Mouse (Mus musculus): ENCODE results near the gene Stk32b. TPM values are rescaled to one million over a fixed set of nuclear protein-coding genes. Genes with fewer than 3 reads are reported as not detected.

Stk32b gene
- total and polyA plus RNA-seq, 3 experiments = 0.05 TPM; not detected in 2

DNA sequence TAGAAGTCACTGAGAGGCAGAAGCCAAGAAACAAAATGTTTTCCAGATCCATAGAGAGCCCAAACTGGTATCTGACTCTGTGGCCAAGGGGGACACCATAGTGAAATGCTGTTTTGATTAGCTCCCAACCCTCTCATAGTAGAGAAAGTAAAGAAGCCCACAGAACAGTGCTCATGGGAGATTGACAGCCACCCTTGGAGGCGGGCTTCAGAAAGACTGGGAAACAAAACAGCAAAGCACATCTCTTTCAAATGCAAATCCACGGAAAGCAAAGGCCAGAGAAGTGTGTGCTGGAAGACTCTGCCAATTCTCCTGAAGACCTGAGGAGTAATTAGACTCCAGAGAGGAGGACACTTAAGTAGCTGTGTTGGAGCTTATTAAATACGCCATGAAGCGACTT, 21.2 kb downstream of the Stk32b start:
- no peak for TF ChIP-seq GATA2 (IDR thresholded peaks at IDR 0.05; ENCODE audit: borderline replicate concordance, low read depth, low read length)
- no peak for TF ChIP-seq TAL1 (conservative IDR thresholded peaks at IDR 0.05; ENCODE audit: low read depth, low read length)
- TF ChIP-seq POLR2AphosphoS5 (IDR thresholded peaks at IDR 0.05; ENCODE audit: insufficient replicate concordance, low read depth, low read length) = no peak
- no peak for TF ChIP-seq GATA1 (IDR thresholded peaks at IDR 0.05; ENCODE audit: borderline replicate concordance, low read length)
- no peak for TF ChIP-seq CTCF (IDR thresholded peaks at IDR 0.05; ENCODE audit: low read depth, low read length)
- no peaks in the 10 kb centered on the region for H3K27me3 ChIP-seq (ENCODE audit: insufficient read depth, low read length)
- H3K4me1 ChIP-seq (ENCODE audit: insufficient read depth, low read depth, low read length) = no peaks in the 10 kb centered on the region
- H3K9me3 ChIP-seq (replicated peaks) = peaks cover 22% of the 10 kb centered on the region
- DNase-seq (ENCODE audit: low spot score) (no peak), ATAC-seq (ENCODE audit: extremely low read depth, insufficient number of reproducible peaks, low FRiP score, poor library complexity, severe bottlenecking) (no peak)
- no peaks in the 10 kb centered on the region for H3K36me3 ChIP-seq (replicated peaks)
- no peak overlapping the region for H3K4me3 ChIP-seq (ENCODE audit: low read depth, low read length)

- Histone ChIP-seq H3K4me1 (ENCODE audit: insufficient read depth, low read depth, low read length) (no peaks in the 10 kb centered on the region), H3K27me3 (ENCODE audit: insufficient read depth, low read length) (no peaks in the 10 kb centered on the region), H3K4me3 (ENCODE audit: low read depth, low read length) (no peak overlapping the region), H3K9me3 (replicated peaks) (peaks cover 14% of the 10 kb centered on the region), H3K36me3 (replicated peaks) (no peaks in the 10 kb centered on the region)
- DNase-seq (ENCODE audit: low spot score) (no peak), ATAC-seq (ENCODE audit: extremely low read depth, insufficient number of reproducible peaks, low FRiP score, poor library complexity, severe bottlenecking) (no peak)
- no peak for TF ChIP-seq CTCF (IDR thresholded peaks at IDR 0.05; ENCODE audit: low read depth, low read length)
Measured at GRCm38 (mm10) chr5:37692759-37693158, 24.2 kb downstream of the Stk32b start.

GRCm38 (mm10) chr5:37670781-37671180, 46.2 kb downstream of the Stk32b start:
- TF ChIP-seq TAL1 (conservative IDR thresholded peaks at IDR 0.05; ENCODE audit: low read depth, low read length) = no peak
- H3K36me3 ChIP-seq (replicated peaks) = no peaks in the 10 kb centered on the region
- no peaks in the 10 kb centered on the region for H3K27me3 ChIP-seq (ENCODE audit: insufficient read depth, low read length)
- no peak for DNase-seq (ENCODE audit: low spot score)
- H3K4me1 ChIP-seq (ENCODE audit: insufficient read depth, low read depth, low read length) = no peaks in the 10 kb centered on the region
- no peak for ATAC-seq (ENCODE audit: extremely low read depth, insufficient number of reproducible peaks, low FRiP score, poor library complexity, severe bottlenecking)
- peaks cover 10% of the 10 kb centered on the region for H3K9me3 ChIP-seq (replicated peaks)
- H3K4me3 ChIP-seq (ENCODE audit: low read depth, low read length) = no peak overlapping the region

- TF ChIP-seq GATA1 (IDR thresholded peaks at IDR 0.05; ENCODE audit: borderline replicate concordance, low read length) = no peak
- DNase-seq (ENCODE audit: low spot score) = no peak
- 0 out of 2 replicates have a peak, but pooled peaks cover 2% of the 10 kb centered on the region for H3K9me3 ChIP-seq (replicated peaks)
- ATAC-seq (ENCODE audit: extremely low read depth, insufficient number of reproducible peaks, low FRiP score, poor library complexity, severe bottlenecking) = no peak
- no peaks in the 10 kb centered on the region for H3K4me1 ChIP-seq (ENCODE audit: insufficient read depth, low read depth, low read length)
- H3K36me3 ChIP-seq (replicated peaks) = no peaks in the 10 kb centered on the region
- no peak overlapping the region for H3K4me3 ChIP-seq (ENCODE audit: low read depth, low read length)
- no peaks in the 10 kb centered on the region for H3K27me3 ChIP-seq (ENCODE audit: insufficient read depth, low read length)
Measured at GRCm38 (mm10) chr5:37664962-37665361, 52.0 kb downstream of the Stk32b start.

GRCm38 (mm10) chr5:37659177-37659576, 57.8 kb downstream of the Stk32b start:
- no peaks in the 10 kb centered on the region for H3K36me3 ChIP-seq (replicated peaks)
- H3K4me3 ChIP-seq (ENCODE audit: low read depth, low read length) = no peak overlapping the region
- ATAC-seq (ENCODE audit: extremely low read depth, insufficient number of reproducible peaks, low FRiP score, poor library complexity, severe bottlenecking) (no peak), DNase-seq (ENCODE audit: low spot score) (no peak)
- no peaks in the 10 kb centered on the region for H3K4me1 ChIP-seq (ENCODE audit: insufficient read depth, low read depth, low read length)
- TF ChIP-seq CTCF (IDR thresholded peaks at IDR 0.05; ENCODE audit: low read depth, low read length) (no peak), GATA1 (IDR thresholded peaks at IDR 0.05; ENCODE audit: borderline replicate concordance, low read length) (no peak), TAL1 (conservative IDR thresholded peaks at IDR 0.05; ENCODE audit: low read depth, low read length) (no peak), GATA2 (IDR thresholded peaks at IDR 0.05; ENCODE audit: borderline replicate concordance, low read depth, low read length) (no peak), POLR2AphosphoS5 (IDR thresholded peaks at IDR 0.05; ENCODE audit: insufficient replicate concordance, low read depth, low read length) (no peak)
- H3K9me3 ChIP-seq (replicated peaks) = peaks cover 12% of the 10 kb centered on the region
- no peaks in the 10 kb centered on the region for H3K27me3 ChIP-seq (ENCODE audit: insufficient read depth, low read length)

GRCm38 (mm10) chr5:37657741-37658140, 59.2 kb downstream of the Stk32b start:
- no peak for DNase-seq (ENCODE audit: low spot score)
- no peak for ATAC-seq (ENCODE audit: extremely low read depth, insufficient number of reproducible peaks, low FRiP score, poor library complexity, severe bottlenecking)
- TF ChIP-seq TAL1 (conservative IDR thresholded peaks at IDR 0.05; ENCODE audit: low read depth, low read length) (no peak), POLR2AphosphoS5 (IDR thresholded peaks at IDR 0.05; ENCODE audit: insufficient replicate concordance, low read depth, low read length) (no peak), GATA1 (IDR thresholded peaks at IDR 0.05; ENCODE audit: borderline replicate concordance, low read length) (no peak), CTCF (IDR thresholded peaks at IDR 0.05; ENCODE audit: low read depth, low read length) (no peak), GATA2 (IDR thresholded peaks at IDR 0.05; ENCODE audit: borderline replicate concordance, low read depth, low read length) (no peak)

DNA sequence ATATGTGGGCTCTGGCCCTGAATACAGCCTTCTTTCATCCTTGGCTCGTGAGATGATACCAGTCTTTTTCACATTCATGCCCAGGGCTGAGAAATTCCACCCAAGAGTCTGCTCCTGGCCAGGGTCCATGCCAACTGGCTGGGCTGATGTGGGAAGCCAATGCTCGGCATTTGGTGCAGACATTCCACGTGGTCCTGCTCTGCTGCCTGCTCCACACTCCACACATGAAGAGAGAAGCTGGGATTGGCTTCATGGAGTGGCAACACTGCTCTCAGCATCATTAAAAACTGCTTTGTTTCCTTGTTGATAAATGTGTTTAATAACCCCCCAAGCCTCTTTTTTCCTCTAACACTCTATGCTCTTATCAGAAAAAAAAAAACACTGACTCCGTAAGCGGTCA, 61.8 kb downstream of the Stk32b start:
- no peaks in the 10 kb centered on the region for H3K36me3 ChIP-seq (replicated peaks)

More at GRCm38 (mm10) chr5:37657741-37658140, 59.2 kb downstream of the Stk32b start:
- no peaks in the 10 kb centered on the region for H3K4me1 ChIP-seq (ENCODE audit: insufficient read depth, low read depth, low read length)
- no peak overlapping the region for H3K4me3 ChIP-seq (ENCODE audit: low read depth, low read length)
- H3K9me3 ChIP-seq (replicated peaks) = peaks cover 12% of the 10 kb centered on the region
- H3K36me3 ChIP-seq (replicated peaks) = no peaks in the 10 kb centered on the region
- H3K27me3 ChIP-seq (ENCODE audit: insufficient read depth, low read length) = no peaks in the 10 kb centered on the region

More for the DNA sequence above, 61.8 kb downstream of the Stk32b start:
- ATAC-seq (ENCODE audit: extremely low read depth, insufficient number of reproducible peaks, low FRiP score, poor library complexity, severe bottlenecking) = no peak
- peaks cover 13% of the 10 kb centered on the region for H3K9me3 ChIP-seq (replicated peaks)
- no peak for TF ChIP-seq POLR2AphosphoS5 (IDR thresholded peaks at IDR 0.05; ENCODE audit: insufficient replicate concordance, low read depth, low read length)
- TF ChIP-seq TAL1 (conservative IDR thresholded peaks at IDR 0.05; ENCODE audit: low read depth, low read length) = no peak
- TF ChIP-seq GATA1 (IDR thresholded peaks at IDR 0.05; ENCODE audit: borderline replicate concordance, low read length) = no peak
- TF ChIP-seq CTCF (IDR thresholded peaks at IDR 0.05; ENCODE audit: low read depth, low read length) = no peak
- TF ChIP-seq GATA2 (IDR thresholded peaks at IDR 0.05; ENCODE audit: borderline replicate concordance, low read depth, low read length) = no peak
- no peaks in the 10 kb centered on the region for H3K4me1 ChIP-seq (ENCODE audit: insufficient read depth, low read depth, low read length)
- no peaks in the 10 kb centered on the region for H3K27me3 ChIP-seq (ENCODE audit: insufficient read depth, low read length)
- H3K4me3 ChIP-seq (ENCODE audit: low read depth, low read length) = no peak overlapping the region
- DNase-seq (ENCODE audit: low spot score) = no peak
